Mouse (Mus musculus): ENCODE data around the gene Otogl.

DNA sequence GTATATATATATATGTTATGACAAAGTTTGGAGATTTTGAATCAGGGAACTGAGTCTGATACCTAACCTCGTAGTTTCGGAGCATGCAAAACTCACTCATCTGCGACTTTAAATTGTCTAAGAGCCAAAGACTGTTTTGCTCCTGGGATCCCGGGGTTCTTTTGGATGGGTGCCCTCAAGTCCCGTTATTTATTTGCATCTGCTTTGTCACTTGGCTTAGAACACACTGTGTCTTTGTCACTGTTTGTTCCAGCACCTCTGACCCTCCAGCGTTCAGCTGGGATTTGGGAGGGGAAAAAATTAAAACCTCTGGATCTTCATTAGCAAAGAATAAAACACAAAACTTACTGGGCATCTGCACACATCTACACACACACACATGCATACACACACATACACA, 42.5 kb upstream of the Otogl start:
- no peak for TF ChIP-seq CTCF (conservative IDR thresholded peaks at IDR 0.05; ENCODE audit: insufficient read depth, insufficient read length, low read depth, low read length)
- no peak for TF ChIP-seq POLR2A (IDR thresholded peaks at IDR 0.05; ENCODE audit: low read depth, low read length)

Data from kidney, adult 2 months (tissue).